Mouse (Mus musculus): ENCODE measurements around the gene Tgfbr1.

Gene Tgfbr1

DNA sequence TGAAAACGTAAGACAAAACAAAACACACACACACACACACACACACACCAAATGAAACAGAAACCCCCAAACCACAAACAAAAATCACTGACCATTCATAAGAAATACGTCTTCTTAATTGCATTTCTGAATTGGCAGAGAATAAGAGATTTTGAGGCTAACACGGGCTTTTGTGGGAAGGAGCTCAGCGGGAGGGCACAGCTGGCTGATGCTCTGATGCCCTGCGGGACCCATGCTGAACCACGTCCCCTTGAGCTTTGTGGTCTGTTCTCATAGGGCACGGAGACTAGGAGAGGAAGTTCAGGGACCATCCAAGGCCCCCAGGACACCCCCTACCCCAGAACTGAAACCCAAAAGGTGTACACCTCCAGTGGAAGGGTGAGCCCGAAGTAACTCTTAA is 10.4 kb upstream of the Tgfbr1 start:
- in situ Hi-C loops (cut with MboI; ENCODE audit: unreplicated experiment in 2 of 2), result loop anchor here in 1 of 2 experiments (10.0 kb wide), 1 partner anchor 218 kb away; no protein-coding TSS in a partner anchor

DNA sequence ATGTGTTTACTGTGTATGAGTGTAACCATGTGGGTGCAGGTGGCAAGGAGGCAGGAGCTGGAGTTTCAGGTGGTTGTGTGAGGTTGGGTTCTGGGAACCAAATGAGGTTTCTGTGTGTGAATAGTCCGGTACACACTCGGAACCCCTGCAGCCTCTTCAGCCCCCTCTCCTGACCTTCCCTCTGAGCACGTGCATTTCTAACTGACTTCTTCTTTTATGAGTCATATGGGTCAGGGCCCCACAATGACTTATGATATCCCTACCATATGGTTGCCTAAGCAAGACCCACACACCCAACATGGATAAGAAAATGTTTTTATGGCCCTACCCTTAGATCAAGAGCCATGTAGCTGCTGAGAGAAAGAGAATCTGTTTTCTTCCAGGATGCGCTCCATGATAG is 6.0 kb upstream of the Tgfbr1 start:
- in situ Hi-C loops (cut with MboI; ENCODE audit: unreplicated experiment in 2 of 2), result loop anchor here (5.0 to 10.0 kb wide), 3 partner anchors 95 to 222 kb away; no protein-coding TSS in a partner anchor

DNA sequence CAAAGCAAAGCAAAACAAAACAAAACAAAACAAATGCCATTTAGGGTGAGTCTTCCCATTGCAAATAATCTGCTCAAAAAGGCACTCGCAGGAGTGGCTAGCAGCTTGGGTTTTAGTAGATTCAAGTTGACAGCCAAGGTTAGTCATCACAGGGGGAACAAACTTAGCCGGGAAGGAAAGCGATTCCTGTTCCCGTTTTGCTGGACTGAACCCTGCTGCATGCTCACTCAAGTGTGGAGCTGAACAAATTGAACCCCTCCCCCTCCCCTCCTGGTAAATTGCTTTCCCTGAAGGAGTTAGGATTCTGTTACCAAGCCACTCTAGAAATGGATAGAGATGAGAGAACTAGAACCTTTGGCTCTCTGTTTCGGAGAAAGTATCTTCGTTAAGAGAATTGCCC is 3.3 kb upstream of the Tgfbr1 start:
- in situ Hi-C loops (cut with MboI; ENCODE audit: unreplicated experiment in 2 of 2), result loop anchor here (5.0 to 10.0 kb wide), 4 partner anchors 97 to 255 kb away; partner anchors contain the start of gene Galnt12 (in 1 of the 2)

GRCm38 (mm10) chr4:47351386-47352049 is 1.5 kb upstream of the Tgfbr1 start:
- in situ Hi-C loops (cut with MboI; ENCODE audit: unreplicated experiment in 2 of 2), result loop anchor here in 1 of 2 experiments (10.0 kb wide), 2 partner anchors 227 to 257 kb away; partner anchors contain the start of gene Galnt12

GRCm38 (mm10) chr4:47352061-47352661 is 861 bp upstream of the Tgfbr1 start:
- in situ Hi-C loops (cut with MboI; ENCODE audit: unreplicated experiment in 2 of 2), result loop anchor here in 1 of 2 experiments (10.0 kb wide), 2 partner anchors 227 to 257 kb away; partner anchors contain the start of gene Galnt12

- in situ Hi-C loops (cut with MboI; ENCODE audit: unreplicated experiment in 2 of 2), result loop anchor here in 1 of 2 experiments (10.0 kb wide), 2 partner anchors 229 to 259 kb away; partner anchors contain the start of gene Galnt12
Measured at GRCm38 (mm10) chr4:47353416-47354111, 542 bp downstream of the Tgfbr1 start.

DNA sequence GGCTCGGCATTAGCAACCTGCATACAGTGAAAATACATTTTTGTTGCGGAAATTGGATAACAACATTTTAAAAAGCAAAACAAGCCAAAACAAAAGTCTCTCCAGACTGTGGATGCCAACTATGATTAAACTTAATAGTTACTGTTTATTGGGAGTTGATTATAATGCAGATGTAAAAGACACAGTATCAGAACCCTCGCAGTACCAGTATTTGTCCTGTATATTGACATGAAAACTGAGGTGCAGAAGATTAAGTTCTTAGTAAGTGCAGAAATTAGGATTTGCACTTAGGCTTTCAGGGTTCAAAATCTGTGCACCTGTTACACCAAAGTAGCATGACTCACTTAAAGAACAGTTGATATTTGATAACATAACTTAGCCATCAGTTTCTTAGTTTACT is 1.3 kb downstream of the Tgfbr1 start:
- in situ Hi-C loops (cut with MboI; ENCODE audit: unreplicated experiment in 2 of 2), result loop anchor here in 1 of 2 experiments (10.0 kb wide), 2 partner anchors 230 to 260 kb away; partner anchors contain the start of gene Galnt12

DNA sequence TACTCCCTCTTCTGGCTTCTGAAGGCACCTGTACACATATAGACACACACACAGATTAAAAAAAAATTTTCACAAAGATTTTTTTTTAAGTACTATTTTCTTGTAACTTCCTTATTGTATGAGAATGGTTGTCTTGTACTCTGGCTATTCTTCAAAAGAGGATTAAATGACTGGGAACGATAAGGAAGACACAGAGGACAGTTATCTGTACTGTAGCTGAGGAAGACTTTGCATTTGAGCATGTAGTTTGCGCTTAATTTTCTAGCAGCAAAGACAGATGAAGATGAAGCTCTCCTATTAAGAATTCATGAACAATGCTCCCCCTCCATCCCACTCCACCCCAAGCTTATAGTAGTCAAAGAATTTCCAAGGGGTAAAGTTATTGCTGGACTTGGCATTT is 9.6 kb downstream of the Tgfbr1 start:
- in situ Hi-C loops (cut with MboI; ENCODE audit: unreplicated experiment in 2 of 2), result loop anchor here in 1 of 2 experiments (10.0 kb wide), 1 partner anchor 682 kb away; the partner anchor contains the start of gene Nr4a3

DNA sequence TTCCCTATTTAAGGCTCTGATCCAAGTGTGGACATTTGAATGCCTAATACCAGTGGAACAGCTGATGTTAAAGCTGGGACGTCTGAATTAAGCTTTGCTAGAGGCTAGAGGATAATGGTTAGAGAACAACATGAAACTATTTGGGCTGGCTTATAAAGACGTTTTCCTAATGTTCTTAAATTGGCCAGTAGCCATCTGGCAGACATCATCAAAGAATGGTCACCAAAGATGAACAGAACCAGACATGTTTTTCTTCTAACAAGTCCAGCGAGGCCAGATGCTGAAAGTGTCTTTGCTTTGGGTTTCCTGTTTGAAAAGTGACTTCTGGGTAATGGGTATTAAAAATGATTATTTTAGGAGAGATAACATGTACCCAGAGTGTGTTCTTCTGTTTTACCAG is 10.1 kb downstream of the Tgfbr1 start:
- in situ Hi-C loops (cut with MboI; ENCODE audit: unreplicated experiment in 2 of 2), result loop anchor here in 1 of 2 experiments (10.0 kb wide), 1 partner anchor 682 kb away; the partner anchor contains the start of gene Nr4a3

- in situ Hi-C loops (cut with MboI; ENCODE audit: unreplicated experiment in 2 of 2), result loop anchor here in 1 of 2 experiments (10.0 kb wide), 1 partner anchor 676 kb away; the partner anchor contains the start of gene Nr4a3
Measured at GRCm38 (mm10) chr4:47368717-47369116, 15.7 kb downstream of the Tgfbr1 start.

GRCm38 (mm10) chr4:47378716-47379115 is 25.7 kb downstream of the Tgfbr1 start:
- in situ Hi-C loops (cut with MboI; ENCODE audit: unreplicated experiment in 2 of 2), result no loop called here

DNA sequence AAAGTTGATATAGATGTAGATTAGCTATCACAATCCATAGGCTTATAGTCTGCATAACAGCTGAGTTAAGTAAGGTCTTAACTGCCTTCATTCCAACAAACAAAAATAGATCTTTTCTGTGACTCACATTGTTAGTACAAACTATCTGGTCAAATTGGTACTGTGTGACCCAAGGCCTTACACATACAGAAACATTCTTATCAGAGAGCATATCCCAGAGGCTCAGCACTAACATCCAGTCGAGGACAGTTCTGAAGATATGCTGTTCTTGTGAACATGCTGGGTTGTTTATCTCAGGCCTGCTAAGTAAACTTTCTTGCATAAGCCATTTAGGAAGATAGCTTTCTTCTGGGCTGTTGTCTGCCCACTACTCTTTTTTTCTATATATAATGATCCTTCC is 29.4 kb downstream of the Tgfbr1 start:
- in situ Hi-C loops (cut with MboI; ENCODE audit: unreplicated experiment in 2 of 2), result no loop called here

- in situ Hi-C loops (cut with MboI; ENCODE audit: unreplicated experiment in 2 of 2), result loop anchor here in 1 of 2 experiments (10.0 kb wide), 1 partner anchor 267 kb away; no protein-coding TSS in a partner anchor
Measured at GRCm38 (mm10) chr4:47391926-47392325, 38.9 kb downstream of the Tgfbr1 start.

GRCm38 (mm10) chr4:47396251-47396650 is 43.2 kb downstream of the Tgfbr1 start:
- in situ Hi-C loops (cut with MboI; ENCODE audit: unreplicated experiment in 2 of 2), result loop anchor here in 1 of 2 experiments (5.0 to 10.0 kb wide), 2 partner anchors 144 to 271 kb away; no protein-coding TSS in a partner anchor

GRCm38 (mm10) chr4:47397951-47398687 is 45.1 kb downstream of the Tgfbr1 start:
- in situ Hi-C loops (cut with MboI; ENCODE audit: unreplicated experiment in 2 of 2), result loop anchor here in 1 of 2 experiments (5.0 to 10.0 kb wide), 2 partner anchors 146 to 273 kb away; no protein-coding TSS in a partner anchor

GRCm38 (mm10) chr4:47399824-47400223 is 46.8 kb downstream of the Tgfbr1 start:
- in situ Hi-C loops (cut with MboI; ENCODE audit: unreplicated experiment in 2 of 2), result loop anchor here (5.0 to 10.0 kb wide), 2 partner anchors 148 to 275 kb away; no protein-coding TSS in a partner anchor

GRCm38 (mm10) chr4:47400314-47400713 is 47.3 kb downstream of the Tgfbr1 start:
- in situ Hi-C loops (cut with MboI; ENCODE audit: unreplicated experiment in 2 of 2), result loop anchor here in 1 of 2 experiments (5.0 kb wide), 1 partner anchor 148 kb away; no protein-coding TSS in a partner anchor

DNA sequence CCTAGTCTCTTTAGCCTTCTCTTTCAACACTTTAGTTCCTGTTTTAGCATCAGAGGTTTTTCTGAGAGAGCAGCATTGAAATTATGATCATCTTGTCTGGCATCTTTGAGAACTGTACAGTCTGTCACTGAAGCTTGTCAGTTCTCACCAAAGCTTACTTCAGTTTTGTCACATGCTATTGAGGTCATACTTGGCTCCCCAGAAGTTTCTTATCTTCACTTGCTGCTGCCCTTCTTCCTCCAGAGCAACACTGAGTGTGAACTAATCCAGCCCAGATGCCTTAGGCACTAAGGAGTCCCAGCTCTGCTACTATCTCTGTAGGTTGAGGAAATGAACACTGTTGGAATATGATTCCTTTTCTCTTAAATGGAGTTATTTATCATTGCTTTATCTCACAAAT is 49.2 kb downstream of the Tgfbr1 start:
- in situ Hi-C loops (cut with MboI; ENCODE audit: unreplicated experiment in 2 of 2), result loop anchor here in 1 of 2 experiments (5.0 kb wide), 1 partner anchor 150 kb away; no protein-coding TSS in a partner anchor

GRCm38 (mm10) chr4:47404536-47404935 is 51.5 kb downstream of the Tgfbr1 start:
- in situ Hi-C loops (cut with MboI; ENCODE audit: unreplicated experiment in 2 of 2), result loop anchor here in 1 of 2 experiments (5.0 kb wide), 1 partner anchor 152 kb away; no protein-coding TSS in a partner anchor
